Mouse (Mus musculus) hindbrain, embryonic 13.5 days (tissue): ENCODE data around the gene Ttc3. TPM values are rescaled to one million over a fixed set of nuclear protein-coding genes. Genes with fewer than 3 reads are reported as not detected.
"Not testable (repeated sequence)": the region's sequence is repeated elsewhere in the genome, so short reads cannot be mapped to it uniquely, and the experiment has no call there.

Experiments
- ATAC-seq: fragments of 200-750 bp; cut with Nextera tagmentation; 2 replicates; pipeline ENCODE4 v1.8.0; 2017; ENCODE audit warnings: moderate TSS enrichment; ENCODE audit not compliant: low FRiP score
- H3K27ac ChIP-seq: fragments of 300-500 bp; sonication (generic); 2 replicates; pipeline ENCODE4 v1.5.1; 2015; ENCODE audit warnings: inconsistent platforms, mild to moderate bottlenecking, moderate library complexity
- H3K27me3 ChIP-seq: fragments of 300-500 bp; sonication (generic); 2 replicates; pipeline ENCODE4 v1.6.1; 2015; ENCODE audit warnings: mild to moderate bottlenecking, inconsistent platforms
- H3K36me3 ChIP-seq: fragments of 300-500 bp; sonication (generic); 2 replicates; pipeline ENCODE4 v1.6.1; 2015; ENCODE audit warnings: mild to moderate bottlenecking, inconsistent platforms
- H3K4me1 ChIP-seq: fragments of 300-500 bp; sonication (generic); replicated peaks from 2 replicates; pipeline ENCODE4 v1.6.1; 2015; ENCODE audit warnings: inconsistent platforms
- H3K4me2 ChIP-seq: fragments of 300-500 bp; sonication (generic); 2 replicates; pipeline ENCODE4 v1.6.1; 2015; ENCODE audit warnings: inconsistent platforms, mild to moderate bottlenecking, moderate library complexity
- H3K4me3 ChIP-seq: fragments of 300-500 bp; sonication (generic); 2 replicates; pipeline ENCODE4 v1.5.1; 2015; ENCODE audit warnings: mild to moderate bottlenecking, inconsistent platforms
- H3K9ac ChIP-seq: fragments of 300-500 bp; sonication (generic); 2 replicates; pipeline ENCODE4 v1.6.1; 2015; ENCODE audit warnings: mild to moderate bottlenecking, inconsistent platforms
- H3K9me3 ChIP-seq: fragments of 300-500 bp; sonication (generic); 2 replicates; pipeline ENCODE4 v1.6.1; 2016; ENCODE audit warnings: inconsistent platforms
- WGBS: fragments of 180-500 bp; shearing (Covaris S2); methylation state at CpG from one replicate; pipeline ENCODE4 v1.1.7; 2015; 5-methylcytosine and 5-hydroxymethylcytosine counted together
- polyA plus RNA-seq: library from polyadenylated mRNA; unstranded; fragments of >200 nt; fragmentation: Nextera tagmentation; extraction: Ambion mirVana; gene quantifications from 2 replicates; pipeline ENCODE4 v1.2.1, GENCODE M21; 2015

Gene Ttc3
- polyA plus RNA-seq, 1 experiment from 2014 or later, result 849 TPM

- no peak for ATAC-seq
- Histone ChIP-seq H3K27ac (no peak overlapping the region), H3K4me2 (no peak overlapping the region), H3K36me3 (no peaks in the 10 kb centered on the region), H3K4me1 (no peaks in the 10 kb centered on the region), H3K4me3 (no peak overlapping the region), H3K27me3 (no peaks in the 10 kb centered on the region), H3K9ac (no peak overlapping the region), H3K9me3 (no peaks in the 10 kb centered on the region)
- WGBS, result 86% methylated on average over 5 of the region's 5 CpGs
Observed at GRCm38 (mm10) chr16:94487341-94487740, 116.9 kb downstream of the Ttc3 start.

- H3K27ac ChIP-seq, result no peak overlapping the region
- 94% methylated on average over 5 of the region's 5 CpGs for WGBS
- H3K4me3 ChIP-seq, result no peak overlapping the region
- no peak for ATAC-seq
- H3K9me3 ChIP-seq, result no peaks in the 10 kb centered on the region
- H3K4me1 ChIP-seq, result no peaks in the 10 kb centered on the region
- H3K4me2 ChIP-seq, result no peak overlapping the region
- H3K27me3 ChIP-seq, result no peaks in the 10 kb centered on the region
- 0 out of 2 replicates have a peak, but pooled peaks cover under 1% of the 10 kb centered on the region for H3K36me3 ChIP-seq
- H3K9ac ChIP-seq, result no peak overlapping the region
Observed at GRCm38 (mm10) chr16:94489326-94489725, 118.9 kb downstream of the Ttc3 start.

GRCm38 (mm10) chr16:94497176-94497575, 126.8 kb downstream of the Ttc3 start:
- not testable (repeated sequence) for H3K27ac ChIP-seq, H3K4me2 ChIP-seq, H3K9ac ChIP-seq, ATAC-seq, H3K27me3 ChIP-seq, H3K4me1 ChIP-seq, H3K9me3 ChIP-seq, H3K4me3 ChIP-seq
- H3K36me3 ChIP-seq, result peaks cover 75% of the 10 kb centered on the region
- WGBS, result 97% methylated on average over 7 of the region's 7 CpGs

- ATAC-seq, result no peak
- 88% methylated on average over 5 of the region's 5 CpGs for WGBS
- Histone ChIP-seq H3K9me3 (no peaks in the 10 kb centered on the region), H3K27me3 (no peaks in the 10 kb centered on the region), H3K36me3 (peaks cover 81% of the 10 kb centered on the region), H3K27ac (no peak overlapping the region), H3K4me3 (no peak overlapping the region), H3K9ac (no peak overlapping the region), H3K4me1 (no peaks in the 10 kb centered on the region), H3K4me2 (no peak overlapping the region)
Observed at GRCm38 (mm10) chr16:94497911-94498310, 127.5 kb downstream of the Ttc3 start.

GRCm38 (mm10) chr16:94504192-94504591, 133.8 kb downstream of the Ttc3 start:
- Histone ChIP-seq H3K27ac (no peak overlapping the region), H3K4me3 (no peak overlapping the region), H3K9ac (no peak overlapping the region), H3K27me3 (no peaks in the 10 kb centered on the region), H3K9me3 (no peaks in the 10 kb centered on the region), H3K4me2 (no peak overlapping the region), H3K36me3 (peaks cover 83% of the 10 kb centered on the region), H3K4me1 (no peaks in the 10 kb centered on the region)
- ATAC-seq, result no peak
- 95% methylated on average over 5 of the region's 5 CpGs for WGBS

GRCm38 (mm10) chr16:94507071-94507470, 136.7 kb downstream of the Ttc3 start:
- Histone ChIP-seq H3K36me3 (peaks cover 76% of the 10 kb centered on the region), H3K27ac (no peak overlapping the region), H3K9me3 (no peaks in the 10 kb centered on the region), H3K9ac (no peak overlapping the region), H3K4me3 (no peak overlapping the region), H3K4me2 (no peak overlapping the region), H3K27me3 (no peaks in the 10 kb centered on the region), H3K4me1 (no peaks in the 10 kb centered on the region)
- 93% methylated on average over 2 of the region's 2 CpGs for WGBS
- ATAC-seq, result no peak

GRCm38 (mm10) chr16:94508769-94509168, 138.4 kb downstream of the Ttc3 start:
- WGBS, result 89% methylated on average over 8 of the region's 8 CpGs
- no peaks in the 10 kb centered on the region for H3K9me3 ChIP-seq
- H3K27ac ChIP-seq, result no peak overlapping the region
- no peaks in the 10 kb centered on the region for H3K4me1 ChIP-seq
- H3K27me3 ChIP-seq, result no peaks in the 10 kb centered on the region
- no peak overlapping the region for H3K4me3 ChIP-seq
- H3K9ac ChIP-seq, result no peak overlapping the region
- peaks cover 62% of the 10 kb centered on the region for H3K36me3 ChIP-seq
- no peak for ATAC-seq
- H3K4me2 ChIP-seq, result no peak overlapping the region

GRCm38 (mm10) chr16:94509983-94510382, 139.6 kb downstream of the Ttc3 start:
- H3K36me3 ChIP-seq, result peaks cover 54% of the 10 kb centered on the region
- WGBS, result 81% methylated on average over 2 of the region's 2 CpGs
- no peak overlapping the region for H3K4me2 ChIP-seq
- H3K9me3 ChIP-seq, result no peaks in the 10 kb centered on the region
- H3K4me3 ChIP-seq, result no peak overlapping the region
- no peak overlapping the region for H3K9ac ChIP-seq
- no peaks in the 10 kb centered on the region for H3K27me3 ChIP-seq
- H3K4me1 ChIP-seq, result no peaks in the 10 kb centered on the region
- ATAC-seq, result no peak
- H3K27ac ChIP-seq, result no peak overlapping the region

GRCm38 (mm10) chr16:94517606-94518005, 147.2 kb downstream of the Ttc3 start:
- 95% methylated on average over 2 of the region's 2 CpGs for WGBS
- Histone ChIP-seq H3K4me1 (peaks cover 7% of the 10 kb centered on the region; the same call in 1 of the 2 replicates), H3K27me3 (no peaks in the 10 kb centered on the region), H3K4me2 (no peak overlapping the region), H3K9me3 (no peaks in the 10 kb centered on the region), H3K36me3 (peaks cover 8% of the 10 kb centered on the region), H3K27ac (no peak overlapping the region), H3K4me3 (no peak overlapping the region), H3K9ac (no peak overlapping the region)
- ATAC-seq, result no peak

Other genes starting within 250 kb of the Ttc3 start
- 8.0 and 9.3 TPM in 2 replicates for gene Hlcs, start 57.0 kb upstream of the Ttc3 start, polyA plus RNA-seq
- 1.8 and 2.7 TPM in 2 replicates for gene Ripply3, start 42.2 kb upstream of the Ttc3 start, polyA plus RNA-seq
- 137 and 141 TPM in 2 replicates for gene Pigp, start 1.2 kb downstream of the Ttc3 start, polyA plus RNA-seq
- gene Vps26c, start 156.2 kb downstream of the Ttc3 start, polyA plus RNA-seq, result 83.3 and 85.2 TPM in 2 replicates
- 10.7 and 11.2 TPM in 2 replicates for gene Dyrk1a, start 199.4 kb downstream of the Ttc3 start, polyA plus RNA-seq